Mouse (Mus musculus) CD8-positive naive resting alpha-beta T cell, adult 2 months (primary cell): ENCODE measurements around the gene Tbc1d8.
A peak's percentile ranks its signal among the peaks of the same experiment; 100 is the strongest.

Source experiments
- DNase-seq, 2 experiments: peaks; one replicate each; pipeline ENCODE4 v3.0.0; 2022; ENCODE audit warnings: low read depth in 2 of 2, low spot score in 2 of 2

Gene Tbc1d8

DNA sequence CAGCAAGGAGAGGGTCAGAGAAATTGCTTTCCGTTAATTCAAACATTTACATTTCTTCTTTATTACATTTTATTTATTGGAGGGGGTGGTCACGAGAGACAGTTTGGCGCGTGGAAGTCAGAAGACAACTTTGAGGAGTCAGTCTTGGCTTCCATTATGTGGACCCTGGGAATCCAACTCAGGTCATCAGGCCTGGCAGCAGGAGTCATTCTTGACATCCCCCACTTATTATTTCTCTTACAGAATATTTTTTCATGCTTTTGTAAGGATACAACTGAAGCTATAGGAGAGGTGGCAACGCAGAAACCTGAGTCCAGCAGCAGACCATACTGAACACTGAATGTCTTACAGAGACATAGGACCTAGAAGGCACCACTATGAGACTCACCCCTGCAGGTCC, 699 bp upstream of the Tbc1d8 start:
- DNase-seq: no peak

DNA sequence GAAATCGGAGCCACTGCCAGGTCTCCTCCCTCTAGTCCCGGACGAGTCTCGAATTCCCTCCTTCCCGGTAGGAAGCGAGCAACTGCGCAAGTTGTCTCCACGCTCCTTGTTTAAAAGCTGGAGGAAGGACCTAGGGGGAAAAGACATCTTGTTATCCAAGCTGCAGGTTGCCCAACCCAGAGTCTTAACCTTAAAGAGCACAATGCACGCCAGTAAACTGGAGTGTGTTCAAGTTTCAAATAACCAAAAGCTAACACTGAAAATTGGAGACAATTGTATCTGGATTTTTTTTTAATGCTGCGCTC, 293 bp upstream of the Tbc1d8 start:
- DNase-seq: no peak

GRCm38 (mm10) chr1:39477064-39477463, 1.5 kb downstream of the Tbc1d8 start:
- DNase-seq: no peak

DNA sequence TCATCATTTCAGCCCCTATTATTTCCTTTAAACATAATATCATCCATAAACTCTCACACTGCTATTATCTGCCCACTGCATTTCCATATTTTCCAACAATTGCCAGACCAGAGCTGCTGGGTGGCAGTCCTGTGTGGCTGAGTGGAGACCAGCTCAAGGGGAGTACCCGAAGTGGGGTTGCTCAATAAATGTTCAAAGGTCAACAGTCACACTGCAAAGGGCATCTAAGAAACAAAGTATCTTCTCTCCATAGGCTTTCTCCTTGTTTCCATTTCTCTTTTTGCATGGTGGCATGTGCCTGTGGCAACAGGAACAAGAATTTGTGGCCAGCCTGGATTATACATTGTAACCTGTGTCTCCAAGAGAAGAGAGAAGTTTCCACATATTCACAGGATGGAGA, 2.2 kb downstream of the Tbc1d8 start:
- DNase-seq: no peak

DNA sequence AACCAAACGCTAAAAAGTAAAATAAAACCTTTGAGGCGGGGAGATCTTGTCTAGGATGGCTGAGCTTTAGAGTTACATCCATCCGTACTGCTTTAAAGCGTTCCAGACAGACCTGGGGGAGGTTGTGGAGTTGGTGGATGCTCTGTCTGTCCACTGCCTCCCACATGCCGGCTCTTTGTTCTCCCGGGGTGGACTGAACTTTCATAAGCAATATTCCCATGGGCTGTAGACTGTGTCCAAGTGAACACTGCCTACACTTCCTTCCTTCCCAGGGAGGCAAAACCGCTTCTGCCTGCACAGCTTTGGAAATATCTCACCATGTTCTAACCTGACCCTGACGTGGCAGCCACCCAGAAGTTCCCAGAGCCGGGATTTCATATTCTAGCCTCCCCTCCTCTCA, 4.0 kb downstream of the Tbc1d8 start:
- no peak for DNase-seq

GRCm38 (mm10) chr1:39471298-39471902, 7.2 kb downstream of the Tbc1d8 start:
- no peak for DNase-seq

DNA sequence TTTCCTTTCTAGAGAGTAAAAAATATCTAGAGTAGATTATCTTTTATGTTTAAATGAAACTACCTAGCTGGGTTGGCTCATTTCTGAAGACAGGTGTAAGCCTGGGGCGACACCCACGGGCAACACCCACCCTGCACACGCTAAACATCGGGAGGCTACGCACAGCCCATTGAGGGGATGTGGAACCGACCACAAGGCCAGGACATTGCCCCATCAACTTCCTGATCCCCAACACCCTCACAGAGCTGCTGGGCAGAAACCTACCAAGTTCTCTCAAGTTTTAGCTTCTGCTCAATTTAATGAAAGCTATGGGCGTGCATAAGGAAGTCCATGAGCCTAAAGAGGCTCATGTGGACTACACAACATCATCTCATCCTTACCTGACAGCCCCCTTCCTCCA, 9.6 kb downstream of the Tbc1d8 start:
- DNase-seq: no peak

DNA sequence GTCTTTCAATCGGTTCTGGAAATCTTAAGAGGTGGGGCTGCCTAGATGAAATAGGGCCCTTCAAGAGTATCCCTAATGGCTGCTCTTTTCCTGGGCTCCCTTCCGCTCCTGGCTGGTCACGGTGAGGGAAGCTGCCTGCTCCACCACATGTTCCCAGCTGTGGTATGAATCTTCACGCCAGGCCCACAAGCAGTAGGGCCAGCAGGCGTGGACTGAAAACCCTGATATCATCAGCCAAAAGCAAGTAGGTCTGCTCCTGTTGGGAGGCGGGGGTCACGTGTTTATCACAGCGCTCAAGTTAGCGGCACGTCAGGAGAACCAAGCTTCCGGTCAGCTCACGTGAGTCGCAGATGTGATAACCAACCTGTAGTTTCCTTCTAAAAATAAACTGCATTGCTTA, 12.0 kb downstream of the Tbc1d8 start:
- no peak for DNase-seq

GRCm38 (mm10) chr1:39464760-39465159, 13.8 kb downstream of the Tbc1d8 start:
- DNase-seq: no peak

DNA sequence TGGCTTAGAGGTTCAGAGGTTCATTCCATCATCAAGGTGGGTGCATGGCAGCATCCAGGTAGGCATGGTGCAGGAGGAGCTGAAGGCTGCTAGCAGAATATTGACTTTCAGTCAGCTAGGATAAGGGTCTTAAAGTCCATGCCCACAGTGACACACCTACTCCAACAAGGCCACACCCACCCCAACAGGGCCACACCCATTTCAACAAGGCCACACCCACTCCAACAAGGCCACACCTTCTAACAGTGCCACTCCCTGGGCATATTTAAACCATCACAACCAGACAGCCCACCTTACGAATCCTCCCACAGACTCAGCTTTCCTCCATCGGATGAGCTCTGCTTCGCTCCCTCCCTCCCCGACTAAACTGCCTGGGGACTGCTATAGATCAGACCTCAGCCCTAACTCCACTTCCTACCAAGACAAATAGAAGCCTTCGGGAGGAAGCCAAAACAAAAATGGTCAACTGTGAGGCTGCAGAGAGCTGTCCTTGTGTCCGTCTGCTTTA, 15.6 kb downstream of the Tbc1d8 start:
- DNase-seq: no peak

DNA sequence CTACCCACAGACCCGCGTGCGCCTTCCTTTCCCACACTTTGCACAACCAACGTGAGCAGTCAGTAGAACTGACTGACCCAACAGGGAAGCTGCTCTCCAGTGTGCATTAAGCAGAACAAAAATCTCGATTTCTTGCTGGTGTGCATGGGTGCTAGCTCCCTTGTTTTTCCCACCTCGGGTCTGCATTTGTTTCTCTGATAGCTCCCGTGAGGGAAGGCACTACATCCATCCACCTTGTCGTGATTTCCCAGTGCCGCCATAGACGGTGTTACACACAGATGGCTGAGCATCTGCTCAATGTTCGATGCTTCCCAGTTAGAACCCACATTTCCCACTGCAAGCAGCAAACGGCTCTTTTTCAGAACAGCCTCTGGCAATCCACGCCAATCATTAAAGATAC, 16.5 kb downstream of the Tbc1d8 start:
- no peak for DNase-seq

DNA sequence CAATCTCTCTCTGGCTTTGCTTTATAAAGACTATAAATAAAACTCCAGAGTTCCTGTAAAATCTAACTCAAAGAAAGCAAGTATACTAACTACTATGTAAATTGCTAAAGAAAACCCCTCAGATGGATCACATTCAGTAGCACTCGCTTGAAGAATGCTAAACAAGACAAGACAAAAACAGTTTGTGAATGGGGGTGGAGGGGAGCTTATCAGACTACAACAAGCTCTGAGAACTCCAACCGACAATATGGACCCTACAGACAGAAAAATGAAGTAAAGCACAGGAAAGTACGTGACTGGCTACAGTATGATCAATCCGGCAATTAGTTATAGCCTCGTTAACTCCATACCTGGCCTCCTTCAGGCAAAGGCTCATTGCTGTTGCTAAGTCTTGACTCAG, 18.1 kb downstream of the Tbc1d8 start:
- no peak for DNase-seq

DNA sequence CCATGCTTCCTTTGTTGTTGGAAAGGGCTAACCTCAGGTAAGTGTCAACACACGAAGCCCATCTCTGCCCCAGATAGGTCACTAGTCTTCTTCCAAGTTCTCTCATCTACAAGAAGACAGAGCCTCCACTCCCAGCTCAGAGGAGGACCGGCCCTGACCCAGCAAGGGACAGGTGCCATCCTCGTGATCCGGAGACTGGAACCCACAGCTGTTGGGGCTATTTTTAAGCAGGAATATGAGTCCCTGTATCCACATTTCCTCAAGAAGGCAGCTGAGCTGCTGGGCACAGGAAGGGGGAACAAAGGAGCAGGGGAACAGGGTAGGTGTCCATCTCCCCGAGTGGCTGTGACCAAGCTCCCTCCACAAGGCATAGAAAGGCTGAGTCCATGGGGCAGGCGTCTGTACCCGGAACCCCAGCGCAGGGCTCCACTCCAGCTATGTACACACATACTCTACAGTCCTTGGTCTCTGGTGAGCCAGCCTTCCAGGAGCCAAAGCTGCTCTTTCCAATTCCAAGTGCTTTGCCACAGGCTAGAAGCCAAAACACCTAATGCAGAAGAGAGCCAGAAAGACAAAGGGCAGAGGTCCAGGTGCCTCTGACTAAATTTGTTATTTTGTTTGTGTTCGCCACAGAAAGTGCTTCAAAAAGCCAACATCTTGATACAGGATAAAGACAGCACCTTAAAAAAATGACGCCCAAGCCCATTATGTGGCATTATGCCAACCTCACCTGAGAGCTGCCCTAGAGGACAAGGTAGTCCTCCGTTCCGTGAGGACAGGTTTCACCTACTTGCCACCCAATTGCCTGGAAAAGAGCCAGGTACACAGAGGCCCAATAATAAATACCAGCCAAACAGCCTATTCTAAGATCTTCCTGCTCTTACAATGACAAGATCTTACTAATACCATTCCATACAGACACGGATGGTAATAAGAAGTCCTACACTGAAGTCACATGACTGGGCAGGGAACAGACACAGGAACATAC, 20.4 kb downstream of the Tbc1d8 start:
- no peak for DNase-seq

- no peak for DNase-seq
Measured at GRCm38 (mm10) chr1:39456421-39456853, 22.1 kb downstream of the Tbc1d8 start.

GRCm38 (mm10) chr1:39455350-39456023, 23.1 kb downstream of the Tbc1d8 start:
- peak in 1 of 2 experiments; percentile 9 for DNase-seq

DNA sequence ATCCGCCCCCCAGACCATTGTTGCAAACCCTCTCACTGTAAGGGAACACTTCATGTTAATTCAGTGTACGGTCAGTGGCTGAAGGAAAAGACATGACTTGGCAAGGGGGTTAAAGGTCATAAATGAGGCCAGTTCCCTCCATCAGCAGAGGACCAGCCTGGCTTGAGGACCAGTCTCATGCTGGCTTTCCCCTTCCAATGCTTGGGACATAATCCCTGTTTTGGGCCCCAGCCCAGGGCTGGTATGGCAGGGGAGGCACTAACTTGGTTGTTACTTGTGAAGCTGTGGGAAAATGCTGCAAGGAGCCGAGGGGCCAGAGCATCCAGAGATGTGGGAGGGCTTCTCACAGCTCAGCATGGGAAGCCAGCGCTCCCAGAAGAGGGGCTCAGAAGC, 23.8 kb downstream of the Tbc1d8 start:
- DNase-seq: no peak

DNA sequence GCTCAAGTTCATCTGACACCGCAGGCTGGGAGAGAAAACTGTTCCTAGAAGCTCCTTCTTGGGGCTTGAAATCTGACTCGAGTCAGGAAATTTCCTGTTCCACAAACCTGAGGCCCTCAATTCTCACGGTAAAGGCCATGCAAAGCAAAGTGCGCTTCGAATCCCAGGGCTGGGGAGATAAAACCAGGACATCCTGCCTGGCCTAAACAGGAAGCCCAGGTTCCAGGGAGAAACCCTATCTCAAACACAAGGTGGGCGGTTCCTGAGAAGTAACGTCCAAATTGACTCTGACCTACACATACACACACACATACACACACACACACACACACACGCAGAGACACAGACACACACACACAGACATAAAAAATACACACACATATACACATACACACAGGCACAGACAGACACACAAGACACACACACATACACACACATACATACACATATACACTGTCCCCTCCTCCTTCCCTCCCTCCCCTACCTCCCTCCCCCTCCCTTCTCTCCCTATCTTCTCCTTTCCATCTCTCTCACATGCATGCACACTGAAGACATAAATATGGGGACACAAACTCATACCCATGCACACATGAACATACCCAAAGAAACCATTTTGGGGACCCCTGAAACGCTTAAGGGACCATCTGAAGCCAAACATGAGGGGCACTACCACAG, 24.3 kb downstream of the Tbc1d8 start:
- DNase-seq: no peak

- no peak for DNase-seq
Measured at GRCm38 (mm10) chr1:39452203-39452602, 26.4 kb downstream of the Tbc1d8 start.

DNA sequence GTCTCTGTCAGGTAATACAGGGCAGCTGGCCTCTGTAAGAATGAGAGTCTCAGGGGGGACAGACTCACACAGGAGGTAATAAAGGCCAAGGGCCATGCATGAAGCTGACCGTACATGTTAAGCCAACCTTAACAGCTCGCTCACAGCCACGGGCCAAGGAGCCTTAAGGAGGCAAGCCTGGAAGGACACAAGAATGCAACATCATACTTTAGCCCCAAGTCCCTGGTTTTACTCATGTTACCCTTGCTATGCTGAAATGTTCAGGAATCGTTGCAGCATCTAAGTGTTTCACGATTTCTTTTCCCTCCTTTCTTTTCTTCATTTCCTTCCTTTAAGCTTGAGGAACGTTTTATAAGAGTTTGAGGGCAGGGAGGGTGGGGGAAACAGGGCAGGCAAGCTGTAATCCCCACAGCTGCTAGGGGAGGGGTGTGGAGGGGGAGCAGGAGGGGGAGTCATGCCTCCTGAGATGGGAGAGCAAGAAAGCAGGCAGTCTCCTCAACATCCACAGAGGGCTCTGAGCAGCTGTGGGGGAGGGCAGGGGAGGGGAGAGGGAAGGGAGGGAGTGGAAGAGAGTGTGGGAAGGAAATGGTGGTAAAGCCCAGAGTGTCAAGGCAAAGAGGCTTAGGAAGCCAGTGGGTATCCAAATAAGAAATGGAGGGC, 28.4 kb downstream of the Tbc1d8 start:
- DNase-seq: no peak

- no peak for DNase-seq
Measured at GRCm38 (mm10) chr1:39449251-39449790, 29.2 kb downstream of the Tbc1d8 start.

GRCm38 (mm10) chr1:39448819-39449218, 29.7 kb downstream of the Tbc1d8 start:
- no peak for DNase-seq
